Mouse (Mus musculus) myocyte (in vitro differentiated cells): ENCODE results near the gene Gm10842.

ENCODE experiments used
- MAX ChIP-seq: IDR thresholded peaks from one replicate; pipeline ENCODE4 v1.6.1; 2011; ENCODE audit warnings: low read depth, mild to moderate bottlenecking, control low read depth
- MYOG ChIP-seq, 3 experiments: IDR thresholded peaks; one replicate each; pipeline ENCODE4 v1.6.1; 2011; ENCODE audit warnings: control low read depth in 2 of 3, low read depth in 2 of 3, mild to moderate bottlenecking in 2 of 3; ENCODE audit not compliant: insufficient read length in 2 of 3, control insufficient read depth in 1 of 3, insufficient read depth in 1 of 3
- POLR2A ChIP-seq: IDR thresholded peaks from one replicate; pipeline ENCODE4 v1.6.1; 2011; ENCODE audit warnings: low read depth, mild to moderate bottlenecking, control low read depth, moderate library complexity; ENCODE audit not compliant: insufficient read length
- POLR2AphosphoS2 ChIP-seq: IDR thresholded peaks from one replicate; pipeline ENCODE4 v1.6.1; 2011; ENCODE audit warnings: low read depth, control low read depth; ENCODE audit not compliant: insufficient read length
- TCF3 ChIP-seq: IDR thresholded peaks from one replicate; pipeline ENCODE4 v1.6.1; 2011; ENCODE audit warnings: low read depth, control low read depth; ENCODE audit not compliant: insufficient read length
- USF1 ChIP-seq: IDR thresholded peaks from one replicate; pipeline ENCODE4 v1.6.1; 2011; ENCODE audit warnings: low read depth, mild to moderate bottlenecking, control low read depth, moderate library complexity

DNA sequence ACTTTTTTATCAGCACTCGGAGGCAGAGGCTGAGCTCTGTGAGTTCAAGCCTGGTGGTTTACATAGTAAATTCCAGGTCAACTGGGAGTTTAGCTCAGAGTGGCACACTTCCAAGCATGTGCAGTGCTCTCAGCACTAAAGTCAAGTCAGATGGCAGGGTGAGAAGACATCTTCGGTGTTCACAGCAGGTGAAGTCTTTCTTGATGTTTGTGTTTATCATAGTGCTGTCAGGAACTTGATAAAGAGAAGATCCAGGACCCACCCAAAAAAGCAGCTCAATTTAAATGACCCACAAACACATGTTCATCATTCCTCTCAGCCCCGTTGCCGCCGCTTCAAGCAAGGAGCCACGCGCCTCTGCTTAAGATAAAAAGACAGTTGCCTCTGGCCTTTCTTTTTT, 11.0 kb upstream of the Gm10842 start:
- no peak for TF ChIP-seq MYOG (IDR thresholded peaks at IDR 0.05; ENCODE audit: control insufficient read depth in 1 of 3, insufficient read depth in 1 of 3, insufficient read length in 2 of 3, low read depth in 2 of 3)
- no peak for TF ChIP-seq MAX
- TF ChIP-seq TCF3, result no peak
- TF ChIP-seq USF1, result no peak
- no peak for TF ChIP-seq POLR2AphosphoS2
- TF ChIP-seq POLR2A, result no peak
